Mouse (Mus musculus): Measurements from ENCODE around the gene Hras. TPM values are rescaled to one million over a fixed set of nuclear protein-coding genes. Genes with fewer than 3 reads are reported as not detected.

Gene Hras
- total RNA-seq, 2 experiments from 2014 or later: 101 to 104 TPM

DNA sequence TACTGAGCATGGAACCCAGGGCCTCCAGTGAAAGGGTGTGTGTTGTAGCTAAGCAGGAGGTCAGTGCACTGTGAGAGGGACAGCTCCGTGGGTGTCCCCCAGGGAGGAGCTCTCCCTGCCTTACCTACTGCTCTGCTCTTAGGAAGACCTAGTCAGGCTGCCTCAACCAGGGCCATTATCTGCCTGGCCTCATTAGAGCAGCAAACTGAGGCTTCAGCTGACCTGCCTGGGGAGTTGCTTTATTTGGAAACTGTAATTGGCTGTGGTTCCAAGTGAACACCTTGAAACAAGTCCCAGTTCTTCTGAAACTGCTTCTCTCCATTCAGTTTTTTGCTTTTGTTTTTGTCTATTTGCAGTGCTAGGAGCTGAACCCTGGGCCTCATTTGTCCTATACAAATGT is 48.4 kb downstream of the Hras start:
- DNase-seq: no peak
- intact Hi-C loops (cut with DNase I): no loop called here

DNA sequence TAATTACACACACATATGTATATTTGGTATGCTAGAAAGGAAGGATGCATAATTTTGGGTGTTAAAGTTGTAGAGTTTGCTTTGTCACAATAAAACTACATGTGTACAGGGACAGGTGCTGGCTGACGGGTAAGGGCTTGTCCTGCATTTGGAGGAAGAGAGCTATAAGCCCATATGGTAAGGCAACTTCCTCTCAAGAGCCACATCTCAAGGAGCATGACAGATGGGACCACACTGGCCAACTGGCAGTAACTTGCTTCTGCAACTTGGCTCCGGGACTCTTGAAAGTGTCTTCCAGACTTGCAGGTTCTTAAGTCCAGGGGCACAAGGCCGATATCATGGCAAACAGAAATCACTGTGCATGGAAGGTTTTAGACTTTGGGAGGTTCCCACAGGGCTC is 49.2 kb downstream of the Hras start:
- DNase-seq: no peak
- intact Hi-C loops (cut with DNase I): no loop called here

DNA sequence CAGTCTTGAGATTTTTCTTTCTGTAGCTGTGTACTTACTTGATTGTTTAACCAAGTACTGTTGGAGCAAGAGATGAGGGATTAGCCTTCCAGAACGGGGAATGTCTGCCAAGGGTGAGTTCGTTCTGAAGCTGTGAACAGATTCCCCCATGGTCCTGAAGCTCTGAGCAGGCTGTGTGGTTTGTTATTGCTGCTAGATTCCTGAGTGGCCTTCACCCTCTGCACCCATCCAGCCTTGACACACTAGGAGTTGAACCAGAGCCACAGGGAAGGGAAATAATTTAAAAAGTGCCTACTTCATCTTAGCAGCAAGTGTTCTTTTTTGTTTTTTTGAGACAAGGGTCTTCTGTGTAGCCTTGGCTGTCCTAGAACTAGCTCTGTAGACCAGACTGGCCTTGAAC is 49.9 kb downstream of the Hras start:
- intact Hi-C loops (cut with DNase I): no loop called here

DNA sequence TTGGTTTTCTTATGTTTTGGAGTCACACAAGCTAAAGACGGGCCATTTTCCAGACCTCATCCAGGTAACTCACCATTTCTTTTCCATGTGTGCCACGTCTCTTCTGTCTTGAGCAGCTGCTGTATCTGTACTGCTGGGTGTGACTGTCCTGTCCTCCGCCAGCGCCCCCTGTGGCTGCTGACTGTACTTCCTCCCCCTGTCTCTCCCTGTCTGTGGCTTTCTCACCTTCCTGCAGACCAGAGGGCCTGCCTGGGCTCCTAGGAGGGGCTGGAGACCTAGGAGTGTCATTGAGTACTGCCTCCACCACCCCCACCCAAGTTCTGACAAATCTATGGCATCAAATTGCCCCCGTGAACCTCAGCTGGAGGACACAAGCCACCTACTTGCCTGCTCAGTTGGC is 50.7 kb downstream of the Hras start:
- peak; percentile 28 to 44 for DNase-seq
- intact Hi-C loops (cut with DNase I): no loop called here

More for the DNA sequence above, 49.9 kb downstream of the Hras start:
- no peak for DNase-seq

DNA sequence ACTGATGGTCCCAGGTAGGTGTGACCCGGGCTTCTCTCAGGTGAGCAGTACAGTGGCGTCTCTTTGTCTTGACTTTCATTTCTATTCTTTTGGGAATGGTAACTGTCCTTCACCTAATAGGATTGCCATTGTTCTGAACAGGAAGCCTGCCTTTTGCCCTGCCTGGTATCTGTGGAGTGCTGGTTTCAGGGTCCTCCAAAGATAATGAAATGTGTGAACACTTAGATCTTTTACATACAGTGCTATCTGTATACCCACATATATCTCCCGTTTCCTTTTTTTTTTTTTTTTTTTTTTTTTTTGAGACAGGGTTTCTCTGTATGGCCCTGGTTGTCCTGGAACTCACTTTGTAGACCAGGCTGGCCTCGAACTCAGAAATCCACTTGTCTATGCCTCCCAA is 52.5 kb downstream of the Hras start:
- DNase-seq: no peak
- intact Hi-C loops (cut with DNase I): no loop called here

Small RNA genes lying within 50 kb of the gene (microRNA-seq; reads per million reads assigned to microRNA genes)
- 65.8 to 504 reads per million in 2 experiments for gene Mir210

Other genes starting within 250 kb of the Hras start
- under 1 TPM; 0.38 to 0.80 TPM for gene Ifitm5, start 243.7 kb downstream of the Hras start, total RNA-seq (2021)
- not detected for gene Gm45717, start 238.1 kb downstream of the Hras start, total RNA-seq (2021)
- gene Ifitm2, start 238.0 kb downstream of the Hras start, total RNA-seq (2021): 100 to 1,000 TPM; 130 TPM
- 1 to 10 TPM; 3.1 to 4.2 TPM for gene Ifitm1, start 226.8 kb downstream of the Hras start, total RNA-seq (2021)
- 10 to 100 TPM; 95.6 to 96.3 TPM for gene Ifitm3, start 183.2 kb downstream of the Hras start, total RNA-seq (2021)
- 1 to 10 TPM in 1 of 2 experiments, under 1 TPM in 1; 0.34 to 1.1 TPM for gene Ifitm6, start 176.1 kb downstream of the Hras start, total RNA-seq (2021)
- not detected for gene Gm17387, start 164.9 kb downstream of the Hras start, total RNA-seq (2021)
- gene B4galnt4, start 132.9 kb downstream of the Hras start, total RNA-seq (2021): under 1 TPM; 0.07 to 0.14 TPM
- gene Pkp3, start 115.8 kb downstream of the Hras start, total RNA-seq (2021): under 1 TPM; 0.43 to 0.95 TPM
- gene Sigirr, start 93.4 kb downstream of the Hras start, total RNA-seq (2021): 1 to 10 TPM; 8.0 to 8.1 TPM
- under 1 TPM; 0.10 to 0.29 TPM for gene Ano9, start 76.2 kb downstream of the Hras start, total RNA-seq (2021)
- 10 to 100 TPM; 35.9 to 38.7 TPM for gene Ptdss2, start 71.6 kb downstream of the Hras start, total RNA-seq (2021)
- gene Rnh1, start 21.1 kb downstream of the Hras start, total RNA-seq (2021): 10 to 100 TPM; 60.8 to 70.2 TPM
- 1 to 10 TPM; 2.6 to 3.6 TPM for gene Lrrc56, start 152 bp upstream of the Hras start, total RNA-seq (2021)
- not detected for gene Lmntd2, start 20.1 kb upstream of the Hras start, total RNA-seq (2021)
- gene Rassf7, start 21.9 kb upstream of the Hras start, total RNA-seq (2021): 1 to 10 TPM; 1.2 to 1.5 TPM
- 10 to 100 TPM; 43.4 to 44.3 TPM for gene Phrf1, start 34.8 kb upstream of the Hras start, total RNA-seq (2021)
- gene Irf7, start 72.5 kb upstream of the Hras start, total RNA-seq (2021): 1 to 10 TPM; 1.6 to 1.7 TPM
- gene Cdhr5, start 82.8 kb upstream of the Hras start, total RNA-seq (2021): not detected
- not detected for gene Sct, start 85.1 kb upstream of the Hras start, total RNA-seq (2021)
- not detected for gene Drd4, start 98.0 kb upstream of the Hras start, total RNA-seq (2021)
- 10 to 100 TPM; 20.0 to 22.1 TPM for gene Deaf1, start 133.7 kb upstream of the Hras start, total RNA-seq (2021)
- 10 to 100 TPM; 13.6 to 16.1 TPM for gene Tmem80, start 133.7 kb upstream of the Hras start, total RNA-seq (2021)
- gene Eps8l2, start 144.9 kb upstream of the Hras start, total RNA-seq (2021): 1 to 10 TPM; 2.7 to 3.0 TPM
- 100 to 1,000 TPM; 125 to 126 TPM for gene Taldo1, start 198.2 kb upstream of the Hras start, total RNA-seq (2021)
- gene Gatd1, start 220.1 kb upstream of the Hras start, total RNA-seq (2021): 10 to 100 TPM; 12.5 to 13.3 TPM
- 1 to 10 TPM; 1.5 to 1.7 TPM for gene Cend1, start 235.5 kb upstream of the Hras start, total RNA-seq (2021)
- gene Slc25a22, start 243.9 kb upstream of the Hras start, total RNA-seq (2021): 10 to 100 TPM; 65.5 to 67.6 TPM

Data from heart, postnatal 14 days (tissue).